Mouse (Mus musculus): Measurements from ENCODE around the gene Dkkl1.

GRCm38 (mm10) chr7:45226421-45226820 lies 14.5 kb upstream of the Dkkl1 start:
- TF ChIP-seq ZNF384 (IDR thresholded peaks at IDR 0.05; ENCODE audit: low read depth, low read length) (no peak), POLR2A (IDR thresholded peaks at IDR 0.05; ENCODE audit: control insufficient read depth in 1 of 2, insufficient read depth in 1 of 2, low read depth in 1 of 2, low read length in 2 of 2, poor library complexity in 1 of 2) (no peak), CTCF (IDR thresholded peaks at IDR 0.05 in 2 of 3, conservative IDR thresholded peaks at IDR 0.05 in 1 of 3; ENCODE audit: control insufficient read depth in 1 of 3, insufficient read depth in 1 of 3, low read depth in 2 of 3, low read length in 3 of 3, poor library complexity in 1 of 3, severe bottlenecking in 1 of 3) (no peak), EP300 (IDR thresholded peaks at IDR 0.05; ENCODE audit: low read depth in 1 of 2, low read length in 2 of 2) (no peak), ZKSCAN1 (IDR thresholded peaks at IDR 0.05; ENCODE audit: low read depth, low read length) (no peak), CHD2 (IDR thresholded peaks at IDR 0.05; ENCODE audit: low read length) (no peak), MAZ (IDR thresholded peaks at IDR 0.05; ENCODE audit: low read depth, low read length) (no peak), GATA1 (IDR thresholded peaks at IDR 0.05; ENCODE audit: low read depth, low read length) (no peak), MAX (IDR thresholded peaks at IDR 0.05; ENCODE audit: low read length) (no peak)
